Mouse (Mus musculus) liver, embryonic 14.5 days (tissue): ENCODE results near the gene Gng7. TPM values are rescaled to one million over a fixed set of nuclear protein-coding genes. Genes with fewer than 3 reads are reported as not detected.

Source experiments
- ATAC-seq: fragments of 200-750 bp; cut with Nextera tagmentation; 2 replicates; pipeline ENCODE4 v1.8.0; 2017; ENCODE audit warnings: moderate number of reproducible peaks, mild to moderate bottlenecking, moderate library complexity; ENCODE audit not compliant: insufficient read depth
- DNase-seq, 3 experiments: peaks; one replicate each; pipeline ENCODE4 v3.0.0-alpha.2; 2012 to 2013; ENCODE audit warnings: low read depth in 3 of 3, low spot score in 3 of 3
- H3K27ac ChIP-seq: fragments of 300-500 bp; sonication (generic); 2 replicates; pipeline ENCODE4 v1.5.1; 2014; ENCODE audit warnings: moderate library complexity, mild to moderate bottlenecking, control low read depth, inconsistent platforms
- H3K27me3 ChIP-seq: fragments of 300-500 bp; sonication (generic); 2 replicates; pipeline ENCODE4 v1.6.1; 2014; ENCODE audit warnings: mild to moderate bottlenecking, low read length, moderate library complexity; ENCODE audit not compliant: control insufficient read depth, insufficient read depth
- H3K36me3 ChIP-seq: fragments of 300-500 bp; sonication (generic); replicated peaks from 2 replicates; pipeline ENCODE4 v1.6.1; 2014; ENCODE audit warnings: low read depth; ENCODE audit not compliant: control insufficient read depth, insufficient read depth
- H3K4me1 ChIP-seq, 2 experiments: fragments of 200-500 bp in 1 of 2; fragments of 300-500 bp in 1 of 2; sonication (generic) in 1 of 2; replicated peaks; 2 replicates each; pipeline ENCODE4 v1.6.1; 2012 to 2014; ENCODE audit warnings: antibody characterized with exemption in 1 of 2, inconsistent platforms in 1 of 2, low read length in 1 of 2; ENCODE audit not compliant: control insufficient read depth in 2 of 2, insufficient read depth in 2 of 2
- H3K4me2 ChIP-seq: fragments of 300-500 bp; sonication (generic); 2 replicates; pipeline ENCODE4 v1.6.1; 2014; ENCODE audit warnings: low read depth, mild to moderate bottlenecking, control low read depth, moderate library complexity
- H3K4me3 ChIP-seq, 2 experiments: fragments of 200-500 bp in 1 of 2; fragments of 300-500 bp in 1 of 2; sonication (generic) in 1 of 2; 2 replicates each; pipeline ENCODE4 v1.5.1; 2012 to 2014; ENCODE audit warnings: low read depth in 2 of 2, low read length in 2 of 2, mild to moderate bottlenecking in 2 of 2, control low read depth in 1 of 2, inconsistent platforms in 1 of 2, moderate library complexity in 1 of 2; ENCODE audit not compliant: insufficient read depth in 1 of 2
- H3K9ac ChIP-seq: fragments of 300-500 bp; sonication (generic); replicated peaks from 2 replicates; pipeline ENCODE4 v1.6.1; 2014; ENCODE audit warnings: mild to moderate bottlenecking, control low read depth, moderate library complexity
- H3K9me3 ChIP-seq: fragments of 300-500 bp; sonication (generic); 2 replicates; pipeline ENCODE4 v1.6.1; 2016; ENCODE audit warnings: low read length, mixed read lengths; ENCODE audit not compliant: control insufficient read depth
- CTCF ChIP-seq: IDR thresholded peaks from 2 replicates; pipeline ENCODE4 v1.5.1; 2016; ENCODE audit warnings: antibody characterized with exemption, low read depth, control low read depth
- EP300 ChIP-seq: IDR thresholded peaks from 2 replicates; pipeline ENCODE4 v1.6.1; 2016; ENCODE audit warnings: antibody characterized with exemption, low read depth
- WGBS: fragments of 180-500 bp; shearing (Covaris S2); extraction: QIAGEN DNeasy Blood & Tissue Kit; methylation state at CpG from one replicate; pipeline ENCODE4 v1.1.7; 2014; ENCODE audit not compliant: insufficient replicate concordance; 5-methylcytosine and 5-hydroxymethylcytosine counted together
- polyA plus RNA-seq, 2 experiments: library from polyadenylated mRNA; depleted of rRNA in 1 of 2; stranded (reverse) in 1 of 2; unstranded in 1 of 2; fragments of >200 nt; fragmentation: Nextera tagmentation in 1 of 2; extraction: Ambion mirVana in 1 of 2; gene quantifications; 2 replicates each; pipeline versions ENCODE4 v1.2.1 to v1.2.3; 2012 to 2014

Gene Gng7
- polyA plus RNA-seq, 2 experiments = 0.23 to 0.25 TPM

DNA sequence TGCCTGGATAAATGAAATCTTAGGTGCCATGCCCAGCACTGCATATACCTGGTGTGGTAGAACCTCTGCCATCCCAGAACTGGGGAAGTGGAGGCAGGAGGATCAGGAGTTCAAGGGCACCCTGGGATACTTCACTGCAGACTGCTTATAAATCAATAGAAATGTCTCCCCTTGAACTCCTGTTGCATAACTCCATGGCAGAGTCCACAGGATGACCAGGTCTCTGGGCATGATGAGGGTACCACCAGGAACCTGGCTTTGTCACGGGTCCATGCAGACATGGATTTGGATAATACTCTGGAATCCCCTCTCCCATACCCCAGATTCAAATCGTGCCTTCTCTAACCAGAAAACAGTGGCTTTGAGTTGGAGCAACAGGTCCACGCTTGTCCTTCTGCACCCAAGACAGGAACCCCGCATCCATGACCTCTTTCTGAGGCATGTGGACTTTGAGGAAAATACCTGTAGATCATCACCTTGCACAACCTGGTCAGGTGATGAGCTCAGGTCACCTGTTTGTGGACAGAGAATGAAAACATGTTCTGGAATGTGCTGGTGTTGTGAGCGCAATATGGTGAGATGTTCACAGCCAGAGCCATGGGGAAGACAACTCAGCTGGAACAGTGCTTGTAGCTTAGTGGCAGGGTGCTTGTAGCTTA is 55.6 kb downstream of the Gng7 start:
- no peak overlapping the region for H3K4me3 ChIP-seq
- no peak for ATAC-seq
- H3K36me3 ChIP-seq = no peaks in the 10 kb centered on the region
- TF ChIP-seq CTCF = no peak
- H3K9me3 ChIP-seq = no peaks in the 10 kb centered on the region
- H3K9ac ChIP-seq = no peak overlapping the region
- H3K4me2 ChIP-seq = no peak overlapping the region
- no peak overlapping the region for H3K27ac ChIP-seq
- DNase-seq = no peak
- no peaks in the 10 kb centered on the region for H3K27me3 ChIP-seq
- peaks cover 0 to 6% of the 10 kb centered on the region in 2 experiments; a peak in 2 of 4 replicates for H3K4me1 ChIP-seq
- WGBS = 61% methylated on average over 5 of the region's 5 CpGs

GRCm38 (mm10) chr10:80957791-80958190 is 57.0 kb downstream of the Gng7 start:
- 58% methylated on average over 4 of the region's 4 CpGs for WGBS
- Histone ChIP-seq H3K9me3 (no peaks in the 10 kb centered on the region), H3K4me3 (no peak overlapping the region), H3K36me3 (no peaks in the 10 kb centered on the region), H3K27me3 (no peaks in the 10 kb centered on the region), H3K9ac (no peak overlapping the region), H3K4me1 (peaks cover 0 to 6% of the 10 kb centered on the region in 2 experiments; a peak in 2 of 4 replicates), H3K27ac (no peak overlapping the region), H3K4me2 (no peak overlapping the region)
- TF ChIP-seq CTCF (peak; percentile 43), EP300 (no peak)
- no peak for DNase-seq
- no peak for ATAC-seq

DNA sequence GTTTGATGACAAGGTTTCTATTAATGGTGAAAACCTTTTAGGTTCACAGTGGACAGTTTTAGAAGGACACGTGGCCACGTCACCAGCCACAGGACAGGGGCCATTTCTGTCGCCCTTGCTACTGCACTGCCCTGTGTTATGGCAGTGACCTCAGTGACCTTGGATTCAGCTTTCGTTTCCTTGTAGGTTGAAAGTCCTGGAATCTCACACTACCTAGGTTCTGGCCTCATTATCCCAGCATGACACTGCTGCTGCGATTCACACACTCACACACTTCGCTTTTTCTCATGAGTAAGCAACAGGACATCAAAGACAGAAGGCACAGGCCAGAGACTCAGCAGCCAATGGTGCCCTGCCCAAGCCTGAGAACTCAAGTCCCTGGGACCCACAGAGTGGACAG is 57.8 kb downstream of the Gng7 start:
- H3K9ac ChIP-seq = no peak overlapping the region
- no peak for ATAC-seq
- H3K4me3 ChIP-seq = no peak overlapping the region
- no peaks in the 10 kb centered on the region for H3K36me3 ChIP-seq
- no peak overlapping the region for H3K27ac ChIP-seq
- 0 out of 4 replicates have a peak, but pooled peaks cover 0 to 2% of the 10 kb centered on the region in 2 experiments for H3K4me1 ChIP-seq
- H3K9me3 ChIP-seq = no peaks in the 10 kb centered on the region
- no peak for DNase-seq
- H3K27me3 ChIP-seq = no peaks in the 10 kb centered on the region
- 62% methylated on average over 6 of the region's 6 CpGs for WGBS
- TF ChIP-seq CTCF = no peak
- TF ChIP-seq EP300 = no peak
- no peak overlapping the region for H3K4me2 ChIP-seq

GRCm38 (mm10) chr10:80956385-80956784 is 58.4 kb downstream of the Gng7 start:
- WGBS = 74% methylated on average over 8 of the region's 8 CpGs
- Histone ChIP-seq H3K27me3 (no peaks in the 10 kb centered on the region), H3K4me1 (no peaks in the 10 kb centered on the region)

DNA sequence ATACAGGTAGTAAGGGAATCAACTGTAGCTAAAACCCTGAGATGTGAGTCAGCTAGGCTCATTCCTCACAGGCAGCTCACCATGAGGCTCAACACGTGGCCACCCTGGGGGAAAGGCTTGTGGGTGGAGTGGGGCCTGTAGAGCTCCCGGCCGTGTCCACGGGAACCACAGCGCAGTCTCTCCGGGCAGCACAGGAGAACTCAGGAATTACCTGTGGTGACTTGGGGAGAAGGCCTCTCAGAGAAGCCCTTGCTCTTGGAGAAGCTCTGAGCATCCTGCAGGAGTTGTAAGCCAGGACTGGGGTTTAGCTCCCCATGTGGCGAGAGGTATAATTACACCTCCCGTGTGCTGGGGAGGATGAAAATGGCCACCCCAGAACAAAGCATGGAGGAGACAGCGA is 59.2 kb downstream of the Gng7 start:
- Histone ChIP-seq H3K9ac (no peak overlapping the region), H3K4me2 (no peak overlapping the region), H3K27me3 (no peaks in the 10 kb centered on the region), H3K27ac (no peak overlapping the region), H3K4me3 (no peak overlapping the region), H3K36me3 (no peaks in the 10 kb centered on the region), H3K4me1 (peaks cover 0 to 1% of the 10 kb centered on the region in 2 experiments; a peak in 1 of 4 replicates), H3K9me3 (no peaks in the 10 kb centered on the region)
- peak in 1 of 3 experiments; percentile 41 for DNase-seq
- no peak for ATAC-seq
- no peak for TF ChIP-seq EP300
- peak; percentile 87 for TF ChIP-seq CTCF
- 18% methylated on average over 9 of the region's 9 CpGs for WGBS

More at GRCm38 (mm10) chr10:80956385-80956784, 58.4 kb downstream of the Gng7 start:
- Histone ChIP-seq H3K9me3 (no peaks in the 10 kb centered on the region), H3K4me2 (no peak overlapping the region), H3K4me3 (no peak overlapping the region), H3K9ac (no peak overlapping the region), H3K27ac (no peak overlapping the region), H3K36me3 (no peaks in the 10 kb centered on the region)
- no peak for DNase-seq
- ATAC-seq = no peak
- TF ChIP-seq EP300 (no peak), CTCF (no peak)
